Mouse (Mus musculus) small intestine, adult 10 weeks (tissue): ENCODE measurements around the gene D10Jhu81e. TPM values are rescaled to one million over a fixed set of nuclear protein-coding genes. Genes with fewer than 3 reads are reported as not detected.

ENCODE experiments used
- polyA plus RNA-seq: library from polyadenylated mRNA; stranded (reverse); fragments of 350-450 nt; fragmentation: Illumina TruSeq; extraction: RNeasy Lipid Tissue Mini Kit (QIAGEN cat#74804); gene quantifications from one replicate; pipeline ENCODE4 v1.2.3, GENCODE M21; 2014; ENCODE audit warnings: low replicate concordance

Gene D10Jhu81e
- polyA plus RNA-seq: 14.9 TPM

GRCm38 (mm10) chr10:78169281-78170042 is at the start of gene D10Jhu81e:
D10Jhu81e (minus strand) TSS chr10:78169782.

GRCm38 (mm10) chr10:78184531-78185380 is 15.2 kb upstream of the D10Jhu81e start, which contains the start of gene Pwp2:
Pwp2 (minus strand) TSS chr10:78185149.

Other genes with a start within 250 kb of the D10Jhu81e start
- 1.3 TPM for gene Trpm2, start 199.2 kb downstream of the D10Jhu81e start, polyA plus RNA-seq
- gene 1810043G02Rik, start 191.3 kb downstream of the D10Jhu81e start, polyA plus RNA-seq: 0.33 TPM
- 0.52 TPM for gene Pfkl, start 159.7 kb downstream of the D10Jhu81e start, polyA plus RNA-seq
- gene Dnmt3l, start 127.8 kb downstream of the D10Jhu81e start, polyA plus RNA-seq: 0.41 TPM
- not detected for gene Aire, start 126.2 kb downstream of the D10Jhu81e start, polyA plus RNA-seq
- gene Icosl, start 100.5 kb downstream of the D10Jhu81e start, polyA plus RNA-seq: 4.6 TPM
- 1.4 TPM for gene Pwp2, start 15.4 kb upstream of the D10Jhu81e start, polyA plus RNA-seq
- 18.2 TPM for gene Trappc10, start 74.9 kb upstream of the D10Jhu81e start, polyA plus RNA-seq
- 25.7 TPM for gene Agpat3, start 182.7 kb upstream of the D10Jhu81e start, polyA plus RNA-seq
- gene Rrp1, start 243.3 kb upstream of the D10Jhu81e start, polyA plus RNA-seq: 7.9 TPM